Mouse (Mus musculus): ENCODE measurements around the gene Npc1l1.

Gene Npc1l1

DNA sequence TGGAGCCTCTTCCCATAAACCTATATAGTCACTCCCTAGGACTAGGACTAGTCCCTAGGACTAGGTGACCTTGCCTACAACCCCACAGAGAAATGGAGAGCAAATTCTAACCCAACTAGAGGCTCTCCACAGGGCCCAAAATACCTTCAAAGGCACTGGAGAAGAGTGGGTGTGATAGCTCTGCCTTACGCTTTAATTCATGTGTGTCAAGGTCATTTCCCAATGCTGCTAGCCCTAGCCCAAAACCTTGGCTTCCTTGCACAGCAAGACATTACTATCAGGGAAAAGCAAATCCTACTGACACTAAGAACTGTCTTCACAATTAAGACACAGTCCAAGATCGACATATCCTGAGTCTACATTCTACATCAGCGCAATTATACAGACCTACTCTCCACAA lies 66.9 kb downstream of the Npc1l1 start:
- no peak for DNase-seq (ENCODE audit: low spot score in 2 of 2)

DNA sequence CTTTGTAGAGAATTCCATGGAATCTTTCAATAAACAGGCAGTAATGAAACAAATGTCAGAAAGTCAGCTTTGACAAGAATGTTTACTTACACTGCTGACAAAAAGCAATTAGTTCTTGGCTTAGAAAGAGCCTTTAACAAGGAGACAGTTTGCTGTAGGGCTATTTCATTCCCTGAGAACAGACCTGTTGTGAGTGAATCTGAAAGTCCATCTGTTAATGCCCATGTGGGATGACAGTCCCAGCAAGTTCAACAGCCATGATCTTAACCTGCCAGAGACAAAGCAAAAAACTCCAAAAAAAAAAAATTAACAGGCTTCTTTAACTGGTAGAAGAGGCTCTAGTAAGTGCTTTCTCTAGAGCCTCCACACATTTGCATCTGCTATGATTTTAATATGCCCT lies 68.4 kb downstream of the Npc1l1 start:
- DNase-seq (ENCODE audit: low spot score in 2 of 2): no peak
